Mouse (Mus musculus): ENCODE measurements around the gene Usp39.

Usp39 gene

DNA sequence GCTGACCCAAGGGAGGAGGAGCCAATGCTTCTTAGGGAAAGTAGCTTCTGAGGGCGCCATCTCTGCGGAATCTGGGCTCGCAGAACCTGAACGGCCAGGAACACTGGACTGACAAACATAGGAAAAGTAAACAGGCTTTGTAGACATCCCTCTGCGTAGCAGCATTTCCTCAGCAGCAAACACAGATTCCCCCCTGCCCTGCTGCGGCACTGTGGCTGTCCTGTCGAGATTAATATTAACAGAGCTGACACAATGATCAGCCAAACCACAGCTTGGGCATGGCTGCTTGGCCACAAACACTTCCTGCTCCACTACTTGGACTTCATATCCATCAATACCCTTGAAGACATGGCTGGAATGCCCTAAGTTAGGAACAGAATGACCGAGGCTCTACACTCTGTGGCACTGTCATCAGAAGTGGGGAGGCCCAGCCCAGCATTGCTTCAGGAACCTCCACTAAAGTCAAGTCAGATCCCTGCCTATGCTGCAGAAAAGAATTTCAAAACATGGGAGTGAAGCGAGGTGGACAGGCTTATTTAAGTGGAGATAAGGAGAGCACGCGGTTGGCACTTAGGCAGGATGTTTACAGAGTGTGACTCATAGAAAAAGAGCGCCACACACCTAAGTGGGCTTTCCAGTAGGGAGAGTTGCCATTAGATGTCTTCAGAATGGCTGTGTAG lies 51.9 kb downstream of the Usp39 start:
- DNase-seq = peak; percentile 50 to 77

DNA sequence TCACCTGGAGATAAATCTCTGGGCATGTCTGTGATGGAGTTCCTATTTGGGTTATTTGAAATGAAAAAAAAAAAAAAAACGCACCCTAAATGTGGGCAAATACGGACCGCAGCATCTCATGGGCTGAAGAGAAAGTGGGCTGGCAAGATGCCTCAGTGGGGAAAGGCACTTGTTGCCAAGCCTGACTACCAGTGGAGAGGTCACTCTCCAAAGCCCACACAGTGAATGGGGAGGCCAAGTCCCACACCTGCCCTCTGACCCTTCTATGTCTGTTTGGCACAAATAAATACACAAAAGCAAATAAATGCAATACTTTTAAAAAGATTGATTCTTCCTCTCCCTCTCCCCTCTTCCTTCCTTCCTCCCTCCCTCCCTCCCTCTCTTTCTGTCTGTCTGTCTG lies 55.5 kb downstream of the Usp39 start:
- DNase-seq = no peak

DNA sequence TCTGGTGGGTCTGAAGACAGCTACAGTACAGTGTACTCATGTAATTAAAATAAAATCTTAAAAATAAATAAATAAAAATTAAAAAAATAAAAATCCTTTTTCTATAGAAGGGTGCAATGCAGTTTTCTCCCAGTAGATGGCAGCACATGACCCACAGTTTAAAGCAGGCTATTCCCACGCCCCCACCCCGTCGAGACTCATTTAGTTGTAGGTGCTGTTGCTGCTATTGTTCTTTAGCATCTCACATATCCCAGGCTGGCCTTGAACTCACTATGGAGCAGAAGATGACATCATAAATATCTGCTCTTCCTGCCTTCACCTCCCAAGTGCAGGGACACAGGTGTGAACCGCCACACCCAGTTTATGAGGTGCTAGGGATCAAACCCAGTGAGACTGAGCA lies 61.1 kb downstream of the Usp39 start:
- DNase-seq = peak in 1 of 2 experiments; percentile 81

DNA sequence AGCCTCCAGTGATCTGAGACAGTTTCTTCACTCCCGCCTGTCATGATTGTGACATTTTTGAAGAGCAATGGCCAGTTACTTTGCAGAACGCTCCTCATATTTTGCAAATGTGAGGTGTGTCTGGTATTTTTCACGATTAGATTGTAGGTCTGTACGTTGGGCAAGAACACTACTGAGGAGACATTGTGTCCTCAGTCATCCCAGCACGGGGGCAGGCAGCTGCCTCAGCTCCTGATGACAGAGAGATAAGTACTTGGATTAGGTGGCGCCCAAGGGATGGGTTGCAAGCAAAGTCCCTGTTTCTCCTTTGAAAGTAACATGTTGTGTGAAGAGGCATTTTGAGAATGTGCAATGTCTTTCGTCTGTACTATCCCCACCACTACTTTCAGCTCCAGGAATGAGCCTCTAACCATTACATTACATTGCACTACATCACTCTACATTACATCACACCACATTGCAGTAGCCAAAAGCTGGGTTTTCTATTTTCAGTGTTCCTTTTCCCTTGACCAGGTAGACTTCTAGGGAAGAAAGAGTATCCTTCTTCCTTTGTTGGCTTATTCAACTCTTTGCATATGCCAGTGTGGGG lies 64.5 kb downstream of the Usp39 start:
- DNase-seq = no peak

DNA sequence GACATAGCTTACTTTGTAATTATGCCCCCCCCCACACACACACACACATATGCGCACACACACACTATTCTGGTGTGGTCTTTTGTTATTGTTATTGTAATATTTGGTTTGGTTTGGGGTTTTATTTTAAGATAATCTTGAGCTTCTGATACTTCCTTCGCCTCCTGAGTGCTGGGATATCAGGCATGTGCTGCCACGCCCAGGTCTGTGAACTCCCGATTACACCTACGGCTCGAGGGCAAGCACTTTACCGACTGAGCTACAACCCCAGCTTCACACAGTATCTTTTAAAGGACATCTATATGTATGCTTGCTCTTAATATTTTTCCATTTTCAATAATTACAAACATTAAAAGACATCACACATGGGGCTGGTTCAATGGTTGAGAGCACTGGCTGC lies 65.5 kb downstream of the Usp39 start:
- no peak for DNase-seq

DNA sequence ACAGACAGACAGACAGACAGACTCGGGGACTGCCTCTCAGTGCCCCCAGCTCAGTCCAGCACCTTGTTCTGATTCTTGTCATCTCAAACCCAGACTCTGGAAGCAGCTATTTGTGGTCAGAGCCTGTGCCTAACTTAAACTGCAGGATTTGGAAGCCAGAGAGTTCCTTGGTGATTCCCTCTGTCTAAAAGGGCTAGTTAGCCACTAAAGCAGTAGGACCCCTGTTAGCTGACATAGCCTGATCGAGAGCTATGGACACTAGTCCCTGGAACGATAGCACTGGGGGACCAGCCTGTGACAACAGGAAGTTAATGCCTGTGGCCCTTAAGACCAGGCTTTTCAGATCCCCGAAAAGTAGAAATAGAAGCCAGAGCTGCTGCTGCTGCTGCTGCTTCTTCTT lies 66.1 kb downstream of the Usp39 start:
- no peak for DNase-seq

DNA sequence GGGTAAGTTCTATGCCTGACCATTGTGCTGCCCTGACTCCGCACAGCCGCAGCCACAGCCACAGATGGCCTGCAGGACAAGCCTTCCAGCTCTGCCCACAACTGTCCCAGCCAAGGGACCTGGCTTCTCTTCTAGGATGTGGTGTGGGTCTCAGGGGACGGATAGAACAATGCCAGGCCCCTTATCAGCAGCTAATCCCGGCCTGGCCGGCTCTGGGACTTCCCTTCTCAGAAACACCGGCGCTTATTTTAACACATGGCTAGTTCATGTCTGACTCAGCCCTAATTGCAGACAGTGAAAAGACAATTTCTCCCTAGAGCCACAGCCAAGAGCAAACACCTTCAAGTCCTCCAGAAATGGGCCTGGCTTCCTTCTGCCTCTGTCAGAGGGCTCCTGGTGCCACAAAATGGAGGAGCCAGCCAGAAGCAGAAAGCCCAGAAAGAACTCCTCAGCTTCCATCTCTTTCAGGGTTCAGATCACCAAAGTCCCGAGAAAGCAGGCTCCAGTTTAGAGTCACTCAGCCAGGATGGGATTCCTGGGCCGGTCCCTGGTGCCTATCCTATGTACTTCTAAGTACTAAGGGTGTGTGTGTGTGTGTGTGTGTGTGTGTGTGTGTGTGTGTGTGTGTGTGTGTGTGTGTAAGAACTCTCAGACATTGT lies 67.3 kb downstream of the Usp39 start:
- DNase-seq = peak; percentile 50 to 81

DNA sequence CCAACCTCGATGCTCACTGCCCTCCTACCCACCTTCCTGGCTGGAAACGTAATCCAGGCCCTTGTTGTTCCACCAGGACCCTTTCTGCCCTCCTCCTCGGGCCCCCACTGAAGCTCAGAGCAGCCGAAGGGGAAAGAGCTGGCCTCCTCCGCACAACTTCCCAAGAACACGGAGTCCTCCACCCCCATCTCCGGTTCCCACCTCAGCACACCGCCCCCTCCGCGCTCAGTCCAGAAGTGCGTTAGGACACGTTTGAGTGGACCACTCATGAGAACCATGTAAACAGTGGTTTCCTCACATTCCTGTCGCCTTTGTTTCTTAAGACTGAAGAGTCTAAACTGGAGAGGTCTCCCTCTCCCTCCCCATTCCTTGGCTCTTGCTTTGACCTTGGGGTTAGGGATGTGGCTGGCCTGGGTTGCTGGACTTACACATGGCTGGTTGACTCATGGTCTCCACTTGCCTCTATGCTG lies 68.0 kb downstream of the Usp39 start:
- DNase-seq = no peak

DNA sequence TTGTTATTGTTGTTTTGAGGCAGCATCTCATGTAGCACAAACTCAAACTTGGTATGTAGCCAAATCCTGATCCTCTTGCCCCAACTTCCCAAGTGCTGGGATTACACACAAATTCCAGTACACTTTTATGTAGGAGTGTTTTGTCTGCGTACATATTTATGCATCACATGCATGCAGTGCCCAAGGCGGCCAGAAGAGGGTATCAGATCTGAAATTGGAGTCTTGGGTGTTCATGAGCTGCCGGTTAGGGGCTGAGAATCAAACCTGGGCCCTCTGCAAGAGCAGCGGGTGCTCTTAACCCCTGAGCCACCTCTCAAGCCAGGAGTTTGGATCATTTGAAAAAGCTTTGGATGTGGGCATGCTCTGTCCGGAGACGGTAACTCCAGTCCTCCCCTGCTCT lies 68.8 kb downstream of the Usp39 start:
- DNase-seq = no peak

DNA sequence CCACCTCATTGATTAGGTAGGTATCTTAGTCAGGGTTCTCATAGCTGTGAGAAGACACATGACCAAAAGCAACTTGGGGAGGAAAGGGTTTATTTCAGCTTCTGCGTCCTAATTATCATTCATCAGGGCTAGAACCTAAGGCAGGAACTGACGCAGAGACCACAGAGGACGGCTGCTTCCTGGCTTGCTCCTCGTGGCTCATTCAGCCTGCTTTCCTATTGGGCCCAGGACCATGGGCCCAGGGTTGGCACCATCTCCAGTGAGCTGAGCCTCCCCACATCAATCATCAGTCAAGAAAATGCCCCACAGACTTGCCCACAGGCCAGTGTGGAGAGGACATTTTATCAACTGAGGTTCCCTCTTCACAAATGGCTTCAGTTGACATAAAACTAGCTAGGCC lies 69.5 kb downstream of the Usp39 start:
- no peak for DNase-seq

DNA sequence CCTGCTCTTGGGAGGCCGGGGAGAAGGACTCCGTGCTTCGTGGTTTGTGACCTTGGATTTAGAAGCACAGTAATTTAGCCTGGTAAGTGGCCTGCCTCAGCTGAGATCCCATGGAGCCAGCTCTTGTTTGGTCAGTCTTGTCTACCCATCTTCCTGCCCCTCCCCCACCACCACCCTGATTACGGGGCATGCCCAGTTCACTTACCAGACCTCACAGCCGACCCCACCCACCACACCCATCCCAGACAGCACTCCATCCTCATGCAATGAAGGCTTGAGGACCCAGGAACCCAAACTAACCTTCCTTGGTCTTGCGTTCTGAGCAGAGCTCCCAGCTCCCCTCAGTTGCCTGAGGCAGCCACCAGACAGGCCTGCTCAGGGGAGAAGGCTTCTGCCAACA lies 71.8 kb downstream of the Usp39 start:
- no peak for DNase-seq

DNA sequence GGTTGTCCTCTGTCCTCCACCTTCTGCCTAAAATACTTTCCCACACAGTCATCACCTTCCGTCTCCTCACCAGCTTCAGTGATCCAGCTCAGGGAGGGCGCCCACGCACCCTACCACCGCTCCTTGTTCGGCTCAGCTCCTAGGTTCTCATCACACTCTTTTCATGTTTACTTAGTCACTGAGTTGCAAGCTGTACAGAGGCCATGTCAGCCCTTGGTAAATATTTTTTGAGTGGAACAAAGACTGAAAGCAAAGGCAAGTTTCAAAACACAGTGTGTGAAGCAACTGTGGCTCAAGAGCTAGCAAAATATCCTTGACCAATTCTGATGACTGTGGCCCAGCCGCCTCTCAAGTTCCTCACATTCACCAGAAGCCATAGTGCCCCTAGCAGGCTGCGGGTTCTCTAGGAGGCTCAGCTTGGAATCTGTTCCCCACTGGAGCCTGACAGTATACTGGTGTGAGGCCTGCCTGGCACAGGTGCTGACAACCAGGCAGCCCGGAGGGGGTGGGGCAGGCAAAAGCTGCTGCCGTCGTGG lies 72.8 kb downstream of the Usp39 start:
- DNase-seq = no peak

DNA sequence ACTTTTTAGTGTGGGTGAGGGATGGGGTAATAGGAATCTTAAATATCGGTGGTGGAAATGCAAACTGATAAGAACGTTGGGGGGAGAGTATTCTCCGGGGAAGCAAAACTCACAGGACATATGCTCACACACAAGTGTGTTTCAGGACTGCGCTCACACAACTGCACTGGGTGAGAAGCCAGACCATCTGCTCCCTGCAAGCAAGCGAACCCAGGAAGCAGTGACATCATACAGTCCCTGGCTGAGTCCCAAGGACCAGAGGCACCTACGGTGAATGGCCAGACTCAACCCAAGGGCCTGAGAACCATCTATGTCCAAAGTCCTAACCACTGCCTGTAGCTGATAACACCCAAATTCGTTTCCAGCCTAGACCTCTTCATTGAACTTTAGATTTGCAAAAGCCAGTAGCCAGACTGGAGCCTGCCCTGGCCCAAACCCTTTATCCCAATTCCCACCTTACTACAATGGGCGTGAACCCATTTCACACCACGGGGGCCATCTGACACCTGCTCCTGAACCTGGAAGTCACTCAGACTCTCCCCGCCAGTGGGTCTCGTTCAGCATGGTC lies 73.9 kb downstream of the Usp39 start:
- no peak for DNase-seq

DNA sequence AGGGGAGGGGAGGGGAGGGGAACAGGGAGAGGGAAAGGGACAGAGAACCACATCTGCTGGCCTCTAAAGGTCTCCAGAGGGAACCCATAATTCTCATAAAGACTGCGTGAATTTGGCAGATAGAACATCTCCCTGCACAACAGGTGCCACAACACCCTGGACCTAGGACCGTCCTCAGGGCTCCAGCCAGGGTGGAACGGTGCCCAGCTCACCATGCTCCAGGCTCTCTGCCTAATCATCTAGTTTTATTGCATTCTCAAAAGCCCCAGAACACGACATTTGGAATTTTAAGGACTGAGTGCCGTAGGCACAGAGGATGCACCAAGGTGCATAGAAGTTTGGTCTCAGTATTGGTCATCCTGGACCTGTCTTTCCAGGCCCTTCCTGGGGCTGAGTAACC lies 74.7 kb downstream of the Usp39 start:
- no peak for DNase-seq

Data from kidney, postnatal 25 days (tissue).